Mouse (Mus musculus) ES-Bruce4 (cell line): ENCODE measurements at regions not wholly inside any gene's neighbourhood (a gene's known extent, or its start where the extent isn't known, plus 50 kb on each side); places are given as distances from the start of the nearest gene placed in this dataset.

Experiments
- H3K27ac ChIP-seq: 2 replicates; pipeline ENCODE4 v1.5.1; 2012; ENCODE audit warnings: low read length, inconsistent platforms; ENCODE audit not compliant: insufficient read depth
- H3K27me3 ChIP-seq: 2 replicates; pipeline ENCODE4 v1.6.1; 2012; ENCODE audit warnings: mild to moderate bottlenecking, low read length, inconsistent platforms; ENCODE audit not compliant: control insufficient read depth, poor library complexity, insufficient read depth, severe bottlenecking
- H3K36me3 ChIP-seq: 2 replicates; pipeline ENCODE4 v1.6.1; 2012; ENCODE audit warnings: inconsistent platforms, mild to moderate bottlenecking, low read length, moderate library complexity; ENCODE audit not compliant: control insufficient read depth, poor library complexity, insufficient read depth, severe bottlenecking
- H3K4me1 ChIP-seq: one replicate; pipeline ENCODE4 v1.8.1; 2011; ENCODE audit warnings: low read length; ENCODE audit not compliant: control insufficient read depth, insufficient read depth
- H3K4me3 ChIP-seq: 2 replicates; pipeline ENCODE4 v1.5.1; 2011; ENCODE audit warnings: low read depth, mild to moderate bottlenecking, low read length
- H3K9ac ChIP-seq: 2 replicates; pipeline ENCODE4 v1.6.1; 2012; ENCODE audit warnings: low read depth, mild to moderate bottlenecking, inconsistent platforms; ENCODE audit not compliant: poor library complexity, severe bottlenecking
- H3K9me3 ChIP-seq: replicated peaks from 2 replicates; pipeline ENCODE4 v1.6.1; 2012; ENCODE audit warnings: mild to moderate bottlenecking, low read length, inconsistent platforms; ENCODE audit not compliant: control insufficient read depth, poor library complexity, insufficient read depth, severe bottlenecking
- CTCF ChIP-seq: IDR thresholded peaks from one replicate; pipeline ENCODE4 v1.8.1; 2011; ENCODE audit warnings: low read depth, low read length
- EP300 ChIP-seq: IDR thresholded peaks from 2 replicates; pipeline ENCODE4 v1.6.1; 2011; ENCODE audit warnings: low read depth, low read length; ENCODE audit not compliant: insufficient read depth
- POLR2A ChIP-seq: IDR thresholded peaks from one replicate; pipeline ENCODE4 v1.8.1; 2011; ENCODE audit warnings: low read length; ENCODE audit not compliant: insufficient read depth

GRCm38 (mm10) chr19:56122186-56122585 lies 164.8 kb upstream of the Habp2 start:
- TF ChIP-seq CTCF (no peak), EP300 (no peak), POLR2A (no peak)
- no peaks in the 10 kb centered on the region for H3K27me3 ChIP-seq

GRCm38 (mm10) chr19:56131556-56131955 lies 155.4 kb upstream of the Habp2 start:
- H3K9me3 ChIP-seq, result no peaks in the 10 kb centered on the region
- no peaks in the 10 kb centered on the region for H3K27me3 ChIP-seq
- no peaks in the 10 kb centered on the region for H3K4me1 ChIP-seq
- no peak overlapping the region for H3K4me3 ChIP-seq
- TF ChIP-seq EP300 (no peak), CTCF (no peak), POLR2A (no peak)
- no peak overlapping the region for H3K9ac ChIP-seq
- no peak overlapping the region for H3K27ac ChIP-seq
- no peaks in the 10 kb centered on the region for H3K36me3 ChIP-seq

More at GRCm38 (mm10) chr19:56122186-56122585, 164.8 kb upstream of the Habp2 start:
- Histone ChIP-seq H3K9ac (no peak overlapping the region), H3K4me3 (no peak overlapping the region), H3K36me3 (no peaks in the 10 kb centered on the region), H3K27ac (no peak overlapping the region), H3K4me1 (no peaks in the 10 kb centered on the region), H3K9me3 (0 out of 2 replicates have a peak, but pooled peaks cover 9% of the 10 kb centered on the region)

GRCm38 (mm10) chr19:56132911-56133562 lies 153.9 kb upstream of the Habp2 start:
- no peak overlapping the region for H3K9ac ChIP-seq
- H3K4me1 ChIP-seq, result no peaks in the 10 kb centered on the region
- no peaks in the 10 kb centered on the region for H3K9me3 ChIP-seq
- H3K36me3 ChIP-seq, result no peaks in the 10 kb centered on the region
- no peak overlapping the region for H3K4me3 ChIP-seq
- TF ChIP-seq EP300 (no peak), CTCF (no peak), POLR2A (no peak)
- H3K27ac ChIP-seq, result no peak overlapping the region
- no peaks in the 10 kb centered on the region for H3K27me3 ChIP-seq

GRCm38 (mm10) chr19:56133565-56133964 lies 153.4 kb upstream of the Habp2 start:
- Histone ChIP-seq H3K9ac (no peak overlapping the region), H3K9me3 (no peaks in the 10 kb centered on the region), H3K4me1 (no peaks in the 10 kb centered on the region), H3K36me3 (no peaks in the 10 kb centered on the region), H3K27ac (no peak overlapping the region), H3K4me3 (no peak overlapping the region), H3K27me3 (no peaks in the 10 kb centered on the region)
- TF ChIP-seq CTCF (no peak), EP300 (no peak), POLR2A (no peak)

- Histone ChIP-seq H3K27ac (no peak overlapping the region), H3K27me3 (no peaks in the 10 kb centered on the region), H3K9ac (no peak overlapping the region), H3K4me3 (no peak overlapping the region), H3K4me1 (no peaks in the 10 kb centered on the region), H3K9me3 (no peaks in the 10 kb centered on the region), H3K36me3 (no peaks in the 10 kb centered on the region)
- TF ChIP-seq POLR2A (no peak), EP300 (no peak), CTCF (peak; percentile 83)
Observed at GRCm38 (mm10) chr19:56134081-56134818, 152.7 kb upstream of the Habp2 start.

- H3K27me3 ChIP-seq, result no peaks in the 10 kb centered on the region
- no peaks in the 10 kb centered on the region for H3K36me3 ChIP-seq
- H3K27ac ChIP-seq, result no peak overlapping the region
- no peaks in the 10 kb centered on the region for H3K9me3 ChIP-seq
- TF ChIP-seq EP300 (no peak), CTCF (no peak), POLR2A (no peak)
- no peaks in the 10 kb centered on the region for H3K4me1 ChIP-seq
- H3K9ac ChIP-seq, result no peak overlapping the region
- no peak overlapping the region for H3K4me3 ChIP-seq
Observed at GRCm38 (mm10) chr19:56135306-56135928, 151.5 kb upstream of the Habp2 start.
